Mouse (Mus musculus): Measurements from ENCODE around the gene Ltv1.

Gene Ltv1

GRCm38 (mm10) chr10:13184170-13184766, 8.7 kb downstream of the Ltv1 start:
- TF ChIP-seq NANOG (IDR thresholded peaks at IDR 0.05; ENCODE audit: borderline replicate concordance, low read length) (no peak), CTCF (conservative IDR thresholded peaks at IDR 0.05; ENCODE audit: low read length) (no peak), POU5F1 (IDR thresholded peaks at IDR 0.05; ENCODE audit: borderline replicate concordance, low read length) (no peak)
- Histone ChIP-seq H3K36me3 (ENCODE audit: insufficient read depth, low read length) (peaks cover 96% of the 10 kb centered on the region), H3K4me1 (replicated peaks; ENCODE audit: low read depth, low read length) (peaks cover 8% of the 10 kb centered on the region; the same call in 1 of the 2 replicates), H3K9me3 (ENCODE audit: low read length) (no peaks in the 10 kb centered on the region), H3K4me3 (replicated peaks; ENCODE audit: low read length) (no peak overlapping the region), H3K27me3 (ENCODE audit: insufficient read depth, low read length) (no peaks in the 10 kb centered on the region)

GRCm38 (mm10) chr10:13180211-13180610, 12.8 kb downstream of the Ltv1 start:
- no peaks in the 10 kb centered on the region for H3K27me3 ChIP-seq (ENCODE audit: insufficient read depth, low read length)
- TF ChIP-seq NANOG (IDR thresholded peaks at IDR 0.05; ENCODE audit: borderline replicate concordance, low read length) (no peak), CTCF (conservative IDR thresholded peaks at IDR 0.05; ENCODE audit: low read length) (no peak), POU5F1 (IDR thresholded peaks at IDR 0.05; ENCODE audit: borderline replicate concordance, low read length) (no peak)
- H3K36me3 ChIP-seq (ENCODE audit: insufficient read depth, low read length): peaks cover 97% of the 10 kb centered on the region

GRCm38 (mm10) chr10:13177973-13178624, 14.9 kb downstream of the Ltv1 start, which contains the start of gene Zc2hc1b:
Gene Zc2hc1b (minus strand): TSS chr10:13178023.
- no peak for TF ChIP-seq POU5F1 (IDR thresholded peaks at IDR 0.05; ENCODE audit: borderline replicate concordance, low read length)
- no peak for TF ChIP-seq NANOG (IDR thresholded peaks at IDR 0.05; ENCODE audit: borderline replicate concordance, low read length)
- TF ChIP-seq CTCF (conservative IDR thresholded peaks at IDR 0.05; ENCODE audit: low read length): no peak
- Histone ChIP-seq H3K27me3 (ENCODE audit: insufficient read depth, low read length) (no peaks in the 10 kb centered on the region), H3K4me1 (replicated peaks; ENCODE audit: low read depth, low read length) (no peaks in the 10 kb centered on the region), H3K9me3 (ENCODE audit: low read length) (no peaks in the 10 kb centered on the region), H3K4me3 (replicated peaks; ENCODE audit: low read length) (no peak within 1 kb of the TSS), H3K36me3 (ENCODE audit: insufficient read depth, low read length) (peaks cover 77% of the 10 kb centered on the region)

More at GRCm38 (mm10) chr10:13180211-13180610, 12.8 kb downstream of the Ltv1 start:
- Histone ChIP-seq H3K9me3 (ENCODE audit: low read length) (no peaks in the 10 kb centered on the region), H3K4me3 (replicated peaks; ENCODE audit: low read length) (no peak overlapping the region), H3K4me1 (replicated peaks; ENCODE audit: low read depth, low read length) (peaks cover 5% of the 10 kb centered on the region; the same call in 1 of the 2 replicates)

GRCm38 (mm10) chr10:13175866-13176265, 17.1 kb downstream of the Ltv1 start:
- Histone ChIP-seq H3K9me3 (ENCODE audit: low read length) (no peaks in the 10 kb centered on the region), H3K36me3 (ENCODE audit: insufficient read depth, low read length) (peaks cover 54% of the 10 kb centered on the region), H3K4me3 (replicated peaks; ENCODE audit: low read length) (no peak overlapping the region), H3K4me1 (replicated peaks; ENCODE audit: low read depth, low read length) (no peaks in the 10 kb centered on the region), H3K27me3 (ENCODE audit: insufficient read depth, low read length) (no peaks in the 10 kb centered on the region)
- no peak for TF ChIP-seq NANOG (IDR thresholded peaks at IDR 0.05; ENCODE audit: borderline replicate concordance, low read length)
- no peak for TF ChIP-seq POU5F1 (IDR thresholded peaks at IDR 0.05; ENCODE audit: borderline replicate concordance, low read length)
- no peak for TF ChIP-seq CTCF (conservative IDR thresholded peaks at IDR 0.05; ENCODE audit: low read length)

- no peak for TF ChIP-seq CTCF (conservative IDR thresholded peaks at IDR 0.05; ENCODE audit: low read length)
- TF ChIP-seq NANOG (IDR thresholded peaks at IDR 0.05; ENCODE audit: borderline replicate concordance, low read length): no peak
- no peak for TF ChIP-seq POU5F1 (IDR thresholded peaks at IDR 0.05; ENCODE audit: borderline replicate concordance, low read length)
- Histone ChIP-seq H3K4me3 (replicated peaks; ENCODE audit: low read length) (no peak overlapping the region), H3K9me3 (ENCODE audit: low read length) (no peaks in the 10 kb centered on the region), H3K4me1 (replicated peaks; ENCODE audit: low read depth, low read length) (peaks cover 12% of the 10 kb centered on the region), H3K27me3 (ENCODE audit: insufficient read depth, low read length) (no peaks in the 10 kb centered on the region; the same call in 1 of the 2 replicates), H3K36me3 (ENCODE audit: insufficient read depth, low read length) (peaks cover 24% of the 10 kb centered on the region)
Observed at GRCm38 (mm10) chr10:13172798-13173221, 20.2 kb downstream of the Ltv1 start.

- H3K36me3 ChIP-seq (ENCODE audit: insufficient read depth, low read length): peaks cover 10% of the 10 kb centered on the region
- H3K4me3 ChIP-seq (replicated peaks; ENCODE audit: low read length): no peak overlapping the region
- peaks cover 18% of the 10 kb centered on the region for H3K4me1 ChIP-seq (replicated peaks; ENCODE audit: low read depth, low read length)
- TF ChIP-seq POU5F1 (IDR thresholded peaks at IDR 0.05; ENCODE audit: borderline replicate concordance, low read length) (no peak), NANOG (IDR thresholded peaks at IDR 0.05; ENCODE audit: borderline replicate concordance, low read length) (no peak)
- no peaks in the 10 kb centered on the region; the same call in 1 of the 2 replicates for H3K27me3 ChIP-seq (ENCODE audit: insufficient read depth, low read length)
- H3K9me3 ChIP-seq (ENCODE audit: low read length): no peaks in the 10 kb centered on the region
Observed at GRCm38 (mm10) chr10:13171461-13171860, 21.5 kb downstream of the Ltv1 start.

GRCm38 (mm10) chr10:13170739-13171448, 22.1 kb downstream of the Ltv1 start:
- Histone ChIP-seq H3K4me1 (replicated peaks; ENCODE audit: low read depth, low read length) (peaks cover 18% of the 10 kb centered on the region), H3K9me3 (ENCODE audit: low read length) (no peaks in the 10 kb centered on the region), H3K36me3 (ENCODE audit: insufficient read depth, low read length) (peaks cover 4% of the 10 kb centered on the region), H3K4me3 (replicated peaks; ENCODE audit: low read length) (no peak overlapping the region), H3K27me3 (ENCODE audit: insufficient read depth, low read length) (no peaks in the 10 kb centered on the region; the same call in 1 of the 2 replicates)
- TF ChIP-seq NANOG (IDR thresholded peaks at IDR 0.05; ENCODE audit: borderline replicate concordance, low read length) (no peak), POU5F1 (IDR thresholded peaks at IDR 0.05; ENCODE audit: borderline replicate concordance, low read length) (no peak), CTCF (conservative IDR thresholded peaks at IDR 0.05; ENCODE audit: low read length) (no peak)

GRCm38 (mm10) chr10:13168461-13168860, 24.5 kb downstream of the Ltv1 start:
- no peak for TF ChIP-seq CTCF (conservative IDR thresholded peaks at IDR 0.05; ENCODE audit: low read length)
- TF ChIP-seq NANOG (IDR thresholded peaks at IDR 0.05; ENCODE audit: borderline replicate concordance, low read length): no peak
- no peak for TF ChIP-seq POU5F1 (IDR thresholded peaks at IDR 0.05; ENCODE audit: borderline replicate concordance, low read length)
- H3K9me3 ChIP-seq (ENCODE audit: low read length): no peaks in the 10 kb centered on the region
- no peak overlapping the region for H3K4me3 ChIP-seq (replicated peaks; ENCODE audit: low read length)
- no peaks in the 10 kb centered on the region; the same call in 1 of the 2 replicates for H3K27me3 ChIP-seq (ENCODE audit: insufficient read depth, low read length)
- H3K4me1 ChIP-seq (replicated peaks; ENCODE audit: low read depth, low read length): peaks cover 18% of the 10 kb centered on the region
- no peaks in the 10 kb centered on the region for H3K36me3 ChIP-seq (ENCODE audit: insufficient read depth, low read length)
